Mouse (Mus musculus): ENCODE results near the gene Pheta2. TPM values are rescaled to one million over a fixed set of nuclear protein-coding genes. Genes with fewer than 3 reads are reported as not detected.

Gene Pheta2
- polyA plus RNA-seq, 1 experiment: 22.5 TPM

GRCm38 (mm10) chr15:82317839-82318238 is 20.9 kb upstream of the Pheta2 start:
- Histone ChIP-seq H3K4me1 (ENCODE audit: control insufficient read depth, insufficient read depth, low read length) (no peaks in the 10 kb centered on the region; the same call in 1 of the 2 replicates), H3K4me3 (replicated peaks; ENCODE audit: control insufficient read depth, low read depth, low read length) (no peak overlapping the region), H3K27ac (ENCODE audit: control insufficient read depth, insufficient read depth, low read depth, low read length, poor library complexity) (no peak overlapping the region)
- no peak for TF ChIP-seq POLR2A (IDR thresholded peaks at IDR 0.05; ENCODE audit: borderline replicate concordance, control insufficient read depth, low read depth, low read length)
- 49% methylated on average over 6 of the region's 6 CpGs for WGBS

- TF ChIP-seq POLR2A (IDR thresholded peaks at IDR 0.05; ENCODE audit: borderline replicate concordance, control insufficient read depth, low read depth, low read length): no peak
- TF ChIP-seq CTCF (IDR thresholded peaks at IDR 0.05; ENCODE audit: control insufficient read depth, insufficient read depth, low read length): no peak
- WGBS: 33% methylated on average over 1 of the region's 1 CpGs
- Histone ChIP-seq H3K4me3 (replicated peaks; ENCODE audit: control insufficient read depth, low read depth, low read length) (no peak overlapping the region), H3K27ac (ENCODE audit: control insufficient read depth, insufficient read depth, low read depth, low read length, poor library complexity) (no peak overlapping the region), H3K4me1 (ENCODE audit: control insufficient read depth, insufficient read depth, low read length) (no peaks in the 10 kb centered on the region; the same call in 1 of the 2 replicates)
These were observed 19.1 kb upstream of the Pheta2 start for GRCm38 (mm10) chr15:82319613-82320012.

GRCm38 (mm10) chr15:82322195-82322594 is 16.5 kb upstream of the Pheta2 start:
- TF ChIP-seq POLR2A (IDR thresholded peaks at IDR 0.05; ENCODE audit: borderline replicate concordance, control insufficient read depth, low read depth, low read length) (no peak), CTCF (IDR thresholded peaks at IDR 0.05; ENCODE audit: control insufficient read depth, insufficient read depth, low read length) (no peak)
- no peaks in the 10 kb centered on the region; the same call in 1 of the 2 replicates for H3K4me1 ChIP-seq (ENCODE audit: control insufficient read depth, insufficient read depth, low read length)
- WGBS: 85% methylated on average over 8 of the region's 8 CpGs
- H3K4me3 ChIP-seq (replicated peaks; ENCODE audit: control insufficient read depth, low read depth, low read length): no peak overlapping the region
- no peak overlapping the region for H3K27ac ChIP-seq (ENCODE audit: control insufficient read depth, insufficient read depth, low read depth, low read length, poor library complexity)

GRCm38 (mm10) chr15:82325382-82325781 is 13.4 kb upstream of the Pheta2 start:
- H3K4me1 ChIP-seq (ENCODE audit: control insufficient read depth, insufficient read depth, low read length): no peaks in the 10 kb centered on the region
- no peak overlapping the region for H3K27ac ChIP-seq (ENCODE audit: control insufficient read depth, insufficient read depth, low read depth, low read length, poor library complexity)
- no peak for TF ChIP-seq CTCF (IDR thresholded peaks at IDR 0.05; ENCODE audit: control insufficient read depth, insufficient read depth, low read length)
- WGBS: 49% methylated on average over 2 of the region's 2 CpGs
- no peak overlapping the region for H3K4me3 ChIP-seq (replicated peaks; ENCODE audit: control insufficient read depth, low read depth, low read length)

GRCm38 (mm10) chr15:82335194-82335593 is 3.5 kb upstream of the Pheta2 start:
- H3K4me3 ChIP-seq (replicated peaks; ENCODE audit: control insufficient read depth, low read depth, low read length): no peak overlapping the region
- TF ChIP-seq CTCF (IDR thresholded peaks at IDR 0.05; ENCODE audit: control insufficient read depth, insufficient read depth, low read length) (no peak), POLR2A (IDR thresholded peaks at IDR 0.05; ENCODE audit: borderline replicate concordance, control insufficient read depth, low read depth, low read length) (no peak)
- WGBS: 93% methylated on average over 4 of the region's 4 CpGs
- peaks cover 2% of the 10 kb centered on the region; the same call in 1 of the 2 replicates for H3K4me1 ChIP-seq (ENCODE audit: control insufficient read depth, insufficient read depth, low read length)
- no peak overlapping the region for H3K27ac ChIP-seq (ENCODE audit: control insufficient read depth, insufficient read depth, low read depth, low read length, poor library complexity)

- no peak overlapping the region for H3K27ac ChIP-seq (ENCODE audit: control insufficient read depth, insufficient read depth, low read depth, low read length, poor library complexity)
- TF ChIP-seq CTCF (IDR thresholded peaks at IDR 0.05; ENCODE audit: control insufficient read depth, insufficient read depth, low read length): no peak
- no peak for TF ChIP-seq POLR2A (IDR thresholded peaks at IDR 0.05; ENCODE audit: borderline replicate concordance, control insufficient read depth, low read depth, low read length)
- H3K4me3 ChIP-seq (replicated peaks; ENCODE audit: control insufficient read depth, low read depth, low read length): no peak overlapping the region
- peaks cover 2% of the 10 kb centered on the region; the same call in 1 of the 2 replicates for H3K4me1 ChIP-seq (ENCODE audit: control insufficient read depth, insufficient read depth, low read length)
- 93% methylated on average over 12 of the region's 12 CpGs for WGBS
These were observed 2.1 kb upstream of the Pheta2 start for GRCm38 (mm10) chr15:82336629-82337028.

GRCm38 (mm10) chr15:82337875-82338274 is 867 bp upstream of the Pheta2 start:
- TF ChIP-seq CTCF (IDR thresholded peaks at IDR 0.05; ENCODE audit: control insufficient read depth, insufficient read depth, low read length): no peak
- no peak for TF ChIP-seq POLR2A (IDR thresholded peaks at IDR 0.05; ENCODE audit: borderline replicate concordance, control insufficient read depth, low read depth, low read length)
- H3K4me1 ChIP-seq (ENCODE audit: control insufficient read depth, insufficient read depth, low read length): peaks cover 2% of the 10 kb centered on the region; the same call in 1 of the 2 replicates
- under 1% methylated on average over 4 of the region's 4 CpGs for WGBS
- no peak overlapping the region; the same call in 1 of the 2 replicates for H3K27ac ChIP-seq (ENCODE audit: control insufficient read depth, insufficient read depth, low read depth, low read length, poor library complexity)
- peak overlapping the region; percentile 71 for H3K4me3 ChIP-seq (replicated peaks; ENCODE audit: control insufficient read depth, low read depth, low read length)

GRCm38 (mm10) chr15:82339150-82339549 is 408 bp downstream of the Pheta2 start:
- H3K4me3 ChIP-seq (replicated peaks; ENCODE audit: control insufficient read depth, low read depth, low read length): peak overlapping the region; percentile 71
- H3K27ac ChIP-seq (ENCODE audit: control insufficient read depth, insufficient read depth, low read depth, low read length, poor library complexity): peak overlapping the region; percentile 48
- 54% methylated on average over 10 of the region's 10 CpGs for WGBS
- no peak for TF ChIP-seq CTCF (IDR thresholded peaks at IDR 0.05; ENCODE audit: control insufficient read depth, insufficient read depth, low read length)
- TF ChIP-seq POLR2A (IDR thresholded peaks at IDR 0.05; ENCODE audit: borderline replicate concordance, control insufficient read depth, low read depth, low read length): no peak
- peaks cover 5% of the 10 kb centered on the region; the same call in 1 of the 2 replicates for H3K4me1 ChIP-seq (ENCODE audit: control insufficient read depth, insufficient read depth, low read length)

- TF ChIP-seq POLR2A (IDR thresholded peaks at IDR 0.05; ENCODE audit: borderline replicate concordance, control insufficient read depth, low read depth, low read length): no peak
- H3K4me3 ChIP-seq (replicated peaks; ENCODE audit: control insufficient read depth, low read depth, low read length): no peak overlapping the region
- WGBS: 56% methylated on average over 8 of the region's 8 CpGs
- H3K4me1 ChIP-seq (ENCODE audit: control insufficient read depth, insufficient read depth, low read length): peaks cover 5% of the 10 kb centered on the region; the same call in 1 of the 2 replicates
- H3K27ac ChIP-seq (ENCODE audit: control insufficient read depth, insufficient read depth, low read depth, low read length, poor library complexity): peak overlapping the region; percentile 96
These were observed 1.0 kb downstream of the Pheta2 start for GRCm38 (mm10) chr15:82339634-82340254.

Data from bone marrow, adult 2 months (tissue).